Mouse (Mus musculus) heart, embryonic 15.5 days (tissue): ENCODE measurements around the gene Iffo2. TPM values are rescaled to one million over a fixed set of nuclear protein-coding genes. Genes with fewer than 3 reads are reported as not detected.

Experiments
- ATAC-seq: fragments of 200-750 bp; cut with Nextera tagmentation; replicated peaks from 2 replicates; pipeline ENCODE4 v1.8.0; 2017; ENCODE audit warnings: low read depth, moderate TSS enrichment; ENCODE audit not compliant: insufficient number of reproducible peaks, insufficient read depth, low FRiP score
- H3K27ac ChIP-seq: fragments of 300-500 bp; sonication (generic); 2 replicates; pipeline ENCODE4 v1.5.1; 2015; ENCODE audit warnings: mild to moderate bottlenecking, inconsistent platforms
- H3K27me3 ChIP-seq: fragments of 300-500 bp; sonication (generic); 2 replicates; pipeline ENCODE4 v1.6.1; 2015; ENCODE audit warnings: inconsistent platforms
- H3K36me3 ChIP-seq: fragments of 300-500 bp; sonication (generic); 2 replicates; pipeline ENCODE4 v1.6.1; 2015; ENCODE audit warnings: mild to moderate bottlenecking, inconsistent platforms
- H3K4me1 ChIP-seq: fragments of 300-500 bp; sonication (generic); replicated peaks from 2 replicates; pipeline ENCODE4 v1.6.1; 2015; ENCODE audit warnings: inconsistent platforms
- H3K4me2 ChIP-seq: fragments of 300-500 bp; sonication (generic); 2 replicates; pipeline ENCODE4 v1.6.1; 2015; ENCODE audit warnings: inconsistent platforms, mild to moderate bottlenecking, moderate library complexity
- H3K4me3 ChIP-seq: fragments of 300-500 bp; sonication (generic); 2 replicates; pipeline ENCODE4 v1.5.1; 2015; ENCODE audit warnings: mild to moderate bottlenecking, inconsistent platforms
- H3K9ac ChIP-seq: fragments of 300-500 bp; sonication (generic); 2 replicates; pipeline ENCODE4 v1.6.1; 2015; ENCODE audit warnings: mild to moderate bottlenecking, inconsistent platforms
- H3K9me3 ChIP-seq: fragments of 300-500 bp; sonication (generic); replicated peaks from 2 replicates; pipeline ENCODE4 v1.6.1; 2016; ENCODE audit warnings: inconsistent platforms
- WGBS: fragments of 180-500 bp; shearing (Covaris S2); methylation state at CpG from one replicate; pipeline ENCODE4 v1.1.7; 2015; ENCODE audit warnings: mixed read lengths; 5-methylcytosine and 5-hydroxymethylcytosine counted together
- polyA plus RNA-seq: library from polyadenylated mRNA; unstranded; fragments of >200 nt; fragmentation: Nextera tagmentation; extraction: Ambion mirVana; gene quantifications from 2 replicates; pipeline ENCODE4 v1.2.1, GENCODE M21; 2015

The Iffo2 gene
- polyA plus RNA-seq, 1 experiment from 2014 or later: 3.4 TPM

DNA sequence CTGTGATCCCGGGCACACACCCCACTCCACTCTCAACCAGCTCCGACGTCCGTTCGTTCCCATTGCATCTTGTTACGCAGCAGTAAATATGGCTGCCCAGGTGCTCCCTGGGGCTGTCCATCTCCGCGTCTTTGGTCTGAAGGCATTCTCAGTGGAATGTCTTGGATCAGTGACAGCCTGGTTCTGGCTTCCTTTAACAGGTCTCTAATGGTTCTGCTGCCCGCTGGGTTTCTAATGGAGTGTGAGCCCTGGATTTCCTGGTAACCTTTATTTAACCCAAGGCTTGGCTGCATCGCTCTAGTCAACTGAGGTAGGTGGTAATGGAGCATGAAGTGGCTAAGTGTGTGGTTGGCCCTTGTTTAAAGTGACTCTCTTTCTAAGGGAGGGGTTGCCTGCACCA is 1.7 kb downstream of the Iffo2 start:
- no peak overlapping the region for H3K4me3 ChIP-seq
- no peak overlapping the region for H3K4me2 ChIP-seq
- ATAC-seq: no peak
- H3K27ac ChIP-seq: no peak overlapping the region
- 83% methylated on average over 10 of the region's 10 CpGs for WGBS
- no peaks in the 10 kb centered on the region for H3K36me3 ChIP-seq
- H3K9me3 ChIP-seq: no peaks in the 10 kb centered on the region
- no peaks in the 10 kb centered on the region for H3K27me3 ChIP-seq
- peaks cover 14% of the 10 kb centered on the region for H3K4me1 ChIP-seq
- no peak overlapping the region for H3K9ac ChIP-seq

DNA sequence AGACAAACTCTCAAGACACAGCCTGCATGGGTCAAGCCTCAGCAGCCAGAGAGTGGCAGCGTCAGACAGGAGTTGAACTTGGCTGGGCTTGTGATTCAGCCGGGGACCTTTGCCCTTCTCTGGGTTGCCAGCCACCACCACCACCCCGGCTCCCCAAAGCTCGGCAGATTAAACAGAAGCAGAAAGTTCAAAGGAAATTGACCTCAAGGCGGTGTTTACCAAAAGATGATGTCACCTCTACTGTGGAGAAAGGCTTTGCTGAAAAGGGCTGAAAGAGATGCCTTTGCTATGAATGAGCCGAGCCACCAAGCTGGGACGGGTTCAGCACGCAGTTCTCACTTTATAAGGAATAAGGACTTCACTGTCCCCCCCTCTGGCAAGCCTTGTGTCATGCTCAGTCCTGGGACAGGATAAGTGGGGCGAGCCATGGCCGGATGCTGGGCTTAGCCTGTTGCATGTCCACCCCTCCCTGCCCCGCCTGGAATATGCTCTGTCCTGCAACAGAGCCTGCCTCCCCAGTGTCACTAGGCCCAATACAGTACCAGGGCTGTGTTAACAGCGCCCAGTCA is 4.9 kb downstream of the Iffo2 start:
- 32% methylated on average over 12 of the region's 12 CpGs for WGBS

GRCm38 (mm10) chr4:139535719-139536118 is 5.4 kb downstream of the Iffo2 start:
- no peaks in the 10 kb centered on the region for H3K27me3 ChIP-seq
- H3K4me3 ChIP-seq: no peak overlapping the region
- peaks cover 14% of the 10 kb centered on the region for H3K4me1 ChIP-seq
- peak; percentile 23; the same call in 1 of the 2 replicates for ATAC-seq
- H3K9me3 ChIP-seq: no peaks in the 10 kb centered on the region
- no peaks in the 10 kb centered on the region for H3K36me3 ChIP-seq
- H3K4me2 ChIP-seq: no peak overlapping the region
- no peak overlapping the region for H3K9ac ChIP-seq
- 56% methylated on average over 7 of the region's 7 CpGs for WGBS
- H3K27ac ChIP-seq: peak overlapping the region; percentile 60

More for the DNA sequence above, 4.9 kb downstream of the Iffo2 start:
- Histone ChIP-seq H3K9me3 (no peaks in the 10 kb centered on the region), H3K27ac (peak overlapping the region; percentile 60), H3K9ac (no peak overlapping the region), H3K36me3 (no peaks in the 10 kb centered on the region), H3K4me2 (no peak overlapping the region), H3K27me3 (no peaks in the 10 kb centered on the region), H3K4me1 (peaks cover 14% of the 10 kb centered on the region), H3K4me3 (no peak overlapping the region)
- ATAC-seq: peak; percentile 79

DNA sequence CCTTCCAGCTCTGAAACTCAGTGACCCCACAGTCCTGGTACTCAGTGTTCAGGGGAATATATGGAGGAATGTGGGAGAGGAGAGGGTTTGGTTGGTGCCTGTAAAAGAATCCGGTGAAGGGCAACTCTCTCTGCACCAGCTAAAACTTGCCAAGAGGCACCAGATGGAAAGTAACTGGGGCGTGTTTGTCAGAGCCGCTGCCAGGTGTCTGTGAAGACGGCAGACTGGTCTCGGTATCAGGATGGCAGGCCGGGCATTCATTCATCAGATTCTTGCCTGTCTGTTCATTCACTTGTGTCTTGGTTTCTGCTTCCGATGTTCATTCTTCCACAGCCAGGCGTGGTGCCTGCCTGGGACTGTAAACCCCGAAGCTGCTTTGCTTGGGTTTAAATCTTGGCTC is 6.4 kb downstream of the Iffo2 start:
- H3K27me3 ChIP-seq: no peaks in the 10 kb centered on the region
- peaks cover 14% of the 10 kb centered on the region for H3K4me1 ChIP-seq
- H3K27ac ChIP-seq: no peak overlapping the region
- no peaks in the 10 kb centered on the region for H3K36me3 ChIP-seq
- H3K4me2 ChIP-seq: no peak overlapping the region
- H3K4me3 ChIP-seq: no peak overlapping the region
- H3K9me3 ChIP-seq: no peaks in the 10 kb centered on the region
- 80% methylated on average over 9 of the region's 9 CpGs for WGBS
- ATAC-seq: no peak
- H3K9ac ChIP-seq: no peak overlapping the region

DNA sequence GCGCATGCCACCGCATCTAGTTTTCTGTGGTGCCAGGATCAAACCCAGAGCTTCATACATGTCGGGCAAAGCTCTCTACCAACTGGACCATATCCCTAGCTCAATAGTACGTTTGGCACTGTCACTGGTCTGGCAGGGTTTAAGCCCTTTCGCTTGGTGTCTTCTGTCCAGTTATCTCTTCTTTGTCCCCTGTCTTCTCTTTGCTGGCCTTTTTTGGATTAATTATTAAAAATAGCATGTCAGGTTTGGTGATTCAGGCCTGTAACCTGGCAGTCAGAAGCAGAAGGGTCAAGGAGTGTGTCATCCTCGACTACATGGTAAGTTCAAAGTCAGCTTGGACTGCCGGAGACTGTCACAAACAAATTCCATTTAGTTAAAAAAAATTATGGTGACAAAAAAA is 10.4 kb downstream of the Iffo2 start:
- 85% methylated on average over 7 of the region's 7 CpGs for WGBS
- no peak overlapping the region for H3K27ac ChIP-seq
- H3K4me1 ChIP-seq: peaks cover 2% of the 10 kb centered on the region; the same call in 1 of the 2 replicates
- H3K36me3 ChIP-seq: no peaks in the 10 kb centered on the region
- ATAC-seq: no peak
- H3K4me2 ChIP-seq: no peak overlapping the region
- no peaks in the 10 kb centered on the region for H3K9me3 ChIP-seq
- H3K4me3 ChIP-seq: no peak overlapping the region
- H3K9ac ChIP-seq: no peak overlapping the region
- no peaks in the 10 kb centered on the region for H3K27me3 ChIP-seq

DNA sequence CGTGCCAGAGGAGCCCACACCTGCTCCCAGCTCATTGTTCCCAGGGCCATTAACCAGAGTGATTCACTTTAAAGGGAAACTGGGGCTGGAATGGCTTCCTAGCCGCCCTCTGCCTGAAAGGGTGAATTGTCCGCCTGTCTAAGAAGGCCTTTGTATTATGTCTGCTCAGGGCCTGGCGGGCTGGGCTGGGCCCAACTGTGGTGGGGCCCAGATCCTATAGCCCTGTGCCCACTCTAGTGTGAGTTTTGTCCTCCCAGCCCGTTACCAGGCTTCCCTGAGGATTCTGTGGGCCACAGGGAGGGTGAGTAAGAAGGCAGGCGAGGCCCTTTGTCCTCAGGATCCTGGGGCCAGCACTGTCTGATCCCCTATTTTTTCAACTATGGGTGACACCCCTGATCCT is 15.4 kb downstream of the Iffo2 start:
- 76% methylated on average over 6 of the region's 6 CpGs for WGBS
- Histone ChIP-seq H3K27me3 (no peaks in the 10 kb centered on the region), H3K4me3 (no peak overlapping the region), H3K9ac (no peak overlapping the region), H3K9me3 (no peaks in the 10 kb centered on the region), H3K36me3 (no peaks in the 10 kb centered on the region), H3K4me2 (no peak overlapping the region), H3K27ac (no peak overlapping the region), H3K4me1 (no peaks in the 10 kb centered on the region)
- no peak for ATAC-seq

GRCm38 (mm10) chr4:139549448-139549847 is 19.1 kb downstream of the Iffo2 start:
- no peak overlapping the region for H3K9ac ChIP-seq
- ATAC-seq: no peak
- WGBS: 62% methylated on average over 7 of the region's 7 CpGs

DNA sequence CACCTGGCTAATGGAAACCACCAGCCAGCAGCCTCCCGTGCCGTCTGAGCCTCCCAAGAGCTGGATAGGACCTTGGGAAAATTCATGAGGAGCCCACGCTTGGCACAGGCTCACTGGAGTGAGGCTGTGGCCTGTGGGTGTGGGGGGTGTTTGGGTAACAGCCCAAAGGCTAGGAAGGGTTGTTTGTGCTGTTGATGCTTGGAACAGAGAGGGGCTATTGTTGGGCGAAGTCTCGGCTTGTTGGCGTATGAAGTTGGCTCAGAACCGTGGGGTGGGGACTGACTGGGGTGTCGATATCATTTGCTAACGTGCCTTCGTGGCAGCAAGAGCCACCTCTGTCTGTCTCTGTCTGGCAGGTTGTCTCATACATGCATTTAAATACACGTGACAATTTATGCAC is 24.9 kb downstream of the Iffo2 start:
- no peaks in the 10 kb centered on the region for H3K27me3 ChIP-seq
- H3K9ac ChIP-seq: no peak overlapping the region
- peaks cover 5% of the 10 kb centered on the region; the same call in 1 of the 2 replicates for H3K4me1 ChIP-seq
- no peak for ATAC-seq
- H3K4me3 ChIP-seq: no peak overlapping the region
- no peaks in the 10 kb centered on the region for H3K9me3 ChIP-seq
- 80% methylated on average over 11 of the region's 11 CpGs for WGBS
- no peaks in the 10 kb centered on the region for H3K36me3 ChIP-seq
- H3K4me2 ChIP-seq: no peak overlapping the region
- 0 out of 2 replicates have a peak overlapping the region, but pooled peaks have one; percentile 13 for H3K27ac ChIP-seq

More at GRCm38 (mm10) chr4:139549448-139549847, 19.1 kb downstream of the Iffo2 start:
- no peaks in the 10 kb centered on the region for H3K36me3 ChIP-seq
- no peak overlapping the region for H3K27ac ChIP-seq
- H3K9me3 ChIP-seq: no peaks in the 10 kb centered on the region
- no peak overlapping the region for H3K4me2 ChIP-seq
- H3K4me1 ChIP-seq: no peaks in the 10 kb centered on the region
- H3K4me3 ChIP-seq: no peak overlapping the region
- H3K27me3 ChIP-seq: no peaks in the 10 kb centered on the region

- H3K27me3 ChIP-seq: no peaks in the 10 kb centered on the region
- H3K9ac ChIP-seq: no peak overlapping the region
- peak overlapping the region; percentile 16 for H3K4me2 ChIP-seq
- WGBS: 45% methylated on average over 19 of the region's 19 CpGs
- no peaks in the 10 kb centered on the region for H3K9me3 ChIP-seq
- peak overlapping the region; percentile 45; the same call in 1 of the 2 replicates for H3K27ac ChIP-seq
- no peak overlapping the region for H3K4me3 ChIP-seq
- H3K36me3 ChIP-seq: no peaks in the 10 kb centered on the region
- ATAC-seq: peak; percentile 84
- H3K4me1 ChIP-seq: peaks cover 5% of the 10 kb centered on the region; the same call in 1 of the 2 replicates
Measured at GRCm38 (mm10) chr4:139555951-139556350, 25.6 kb downstream of the Iffo2 start.

- Histone ChIP-seq H3K9ac (no peak overlapping the region), H3K4me3 (no peak overlapping the region), H3K36me3 (no peaks in the 10 kb centered on the region), H3K4me1 (no peaks in the 10 kb centered on the region), H3K9me3 (no peaks in the 10 kb centered on the region), H3K4me2 (no peak overlapping the region), H3K27me3 (peaks cover 28% of the 10 kb centered on the region), H3K27ac (no peak overlapping the region)
- ATAC-seq: no peak
- WGBS: 74% methylated on average over 15 of the region's 15 CpGs
Measured at GRCm38 (mm10) chr4:139568361-139568760, 38.0 kb downstream of the Iffo2 start.

GRCm38 (mm10) chr4:139570756-139571155 is 40.4 kb downstream of the Iffo2 start:
- WGBS: 71% methylated on average over 10 of the region's 10 CpGs
- no peak overlapping the region for H3K4me2 ChIP-seq
- peaks cover 28% of the 10 kb centered on the region for H3K27me3 ChIP-seq
- peaks cover 8% of the 10 kb centered on the region for H3K4me1 ChIP-seq
- no peaks in the 10 kb centered on the region for H3K9me3 ChIP-seq
- ATAC-seq: no peak
- no peak overlapping the region for H3K4me3 ChIP-seq
- H3K27ac ChIP-seq: no peak overlapping the region
- no peak overlapping the region for H3K9ac ChIP-seq
- H3K36me3 ChIP-seq: no peaks in the 10 kb centered on the region

GRCm38 (mm10) chr4:139572928-139573512 is 42.7 kb downstream of the Iffo2 start:
- Histone ChIP-seq H3K27me3 (peaks cover 22% of the 10 kb centered on the region), H3K36me3 (no peaks in the 10 kb centered on the region), H3K9ac (no peak overlapping the region), H3K9me3 (no peaks in the 10 kb centered on the region), H3K4me3 (no peak overlapping the region), H3K4me2 (no peak overlapping the region), H3K27ac (no peak overlapping the region), H3K4me1 (peaks cover 26% of the 10 kb centered on the region)
- ATAC-seq: no peak
- WGBS: 79% methylated on average over 12 of the region's 12 CpGs
